Mouse (Mus musculus): ENCODE measurements around the gene Pfdn5. TPM values are rescaled to one million over a fixed set of nuclear protein-coding genes. Genes with fewer than 3 reads are reported as not detected.

The Pfdn5 gene
- polyA plus RNA-seq, 1 experiment from 2014 or later = 310 TPM

DNA sequence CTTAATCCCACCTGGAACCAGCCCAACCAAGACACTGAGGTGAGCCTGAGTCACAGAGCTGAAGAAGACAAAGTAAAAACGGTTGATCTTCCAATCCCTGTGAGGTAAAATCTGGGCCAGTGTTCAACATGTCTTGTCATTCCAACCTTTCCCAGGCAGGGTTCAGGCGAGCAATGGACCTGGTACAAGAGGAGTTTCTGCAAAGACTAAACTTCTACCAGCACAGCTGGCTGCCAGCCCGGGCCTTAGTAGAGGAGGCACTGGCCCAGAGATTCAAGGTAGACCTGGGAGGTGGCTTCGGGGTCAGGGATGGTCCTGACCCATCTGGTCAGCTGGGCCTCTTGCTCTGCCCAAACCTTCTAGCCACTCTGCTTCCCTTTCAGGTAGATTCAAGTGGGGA lies 11.0 kb downstream of the Pfdn5 start:
- H3K27ac ChIP-seq (replicated peaks) = no peak overlapping the region
- H3K36me3 ChIP-seq = peaks cover 80% of the 10 kb centered on the region
- no peaks in the 10 kb centered on the region for H3K27me3 ChIP-seq (replicated peaks)
- no peak overlapping the region for H3K4me2 ChIP-seq
- H3K4me1 ChIP-seq = peaks cover 18% of the 10 kb centered on the region
- H3K9me3 ChIP-seq = no peaks in the 10 kb centered on the region
- ATAC-seq (ENCODE audit: extremely low read depth, insufficient number of reproducible peaks, low FRiP score, low TSS enrichment) = no peak
- no peak overlapping the region for H3K4me3 ChIP-seq
- H3K9ac ChIP-seq = no peak overlapping the region
- 85% methylated on average over 4 of the region's 4 CpGs for WGBS

- no peak for ATAC-seq (ENCODE audit: extremely low read depth, insufficient number of reproducible peaks, low FRiP score, low TSS enrichment)
- H3K4me1 ChIP-seq = no peaks in the 10 kb centered on the region
- no peak overlapping the region for H3K27ac ChIP-seq (replicated peaks)
- no peaks in the 10 kb centered on the region for H3K27me3 ChIP-seq (replicated peaks)
- no peak overlapping the region for H3K9ac ChIP-seq
- WGBS = 61% methylated on average over 5 of the region's 5 CpGs
- no peaks in the 10 kb centered on the region for H3K9me3 ChIP-seq
- H3K4me2 ChIP-seq = no peak overlapping the region
- H3K4me3 ChIP-seq = no peak overlapping the region
- H3K36me3 ChIP-seq = peaks cover 80% of the 10 kb centered on the region
Observed at GRCm38 (mm10) chr15:102339612-102340011, 13.7 kb downstream of the Pfdn5 start.

GRCm38 (mm10) chr15:102341580-102341979 lies 15.7 kb downstream of the Pfdn5 start:
- WGBS = 12% methylated on average over 1 of the region's 1 CpGs
- no peak overlapping the region for H3K4me3 ChIP-seq
- no peaks in the 10 kb centered on the region for H3K27me3 ChIP-seq (replicated peaks)
- no peaks in the 10 kb centered on the region for H3K4me1 ChIP-seq
- H3K36me3 ChIP-seq = peaks cover 82% of the 10 kb centered on the region
- ATAC-seq (ENCODE audit: extremely low read depth, insufficient number of reproducible peaks, low FRiP score, low TSS enrichment) = no peak
- no peaks in the 10 kb centered on the region for H3K9me3 ChIP-seq
- no peak overlapping the region for H3K9ac ChIP-seq
- no peak overlapping the region for H3K27ac ChIP-seq (replicated peaks)
- H3K4me2 ChIP-seq = no peak overlapping the region

DNA sequence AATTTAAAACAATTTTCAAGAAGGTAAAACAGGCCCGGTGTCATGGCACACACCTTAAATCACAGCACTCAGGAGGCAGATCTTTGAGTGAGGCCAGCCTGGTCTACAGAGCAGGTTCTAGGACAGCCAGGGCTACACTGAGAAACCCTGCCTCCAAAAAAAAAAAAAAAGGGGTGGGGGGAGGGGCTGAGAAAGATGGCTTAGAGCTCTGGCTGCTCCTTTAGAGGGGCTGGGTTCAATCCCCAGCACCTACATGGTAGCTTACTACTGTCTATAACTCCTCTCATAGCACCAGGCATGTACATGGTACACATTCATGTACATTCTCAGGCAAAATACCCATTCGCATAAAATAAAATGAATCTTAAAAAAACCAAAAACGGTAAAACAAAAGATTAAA lies 18.6 kb downstream of the Pfdn5 start:
- Histone ChIP-seq H3K4me3 (no peak overlapping the region), H3K27me3 (replicated peaks) (no peaks in the 10 kb centered on the region), H3K4me2 (no peak overlapping the region), H3K4me1 (peaks cover 2% of the 10 kb centered on the region), H3K36me3 (peaks cover 69% of the 10 kb centered on the region), H3K9ac (no peak overlapping the region), H3K9me3 (no peaks in the 10 kb centered on the region), H3K27ac (replicated peaks) (no peak overlapping the region)
- no peak for ATAC-seq (ENCODE audit: extremely low read depth, insufficient number of reproducible peaks, low FRiP score, low TSS enrichment)
- 94% methylated on average over 3 of the region's 3 CpGs for WGBS

DNA sequence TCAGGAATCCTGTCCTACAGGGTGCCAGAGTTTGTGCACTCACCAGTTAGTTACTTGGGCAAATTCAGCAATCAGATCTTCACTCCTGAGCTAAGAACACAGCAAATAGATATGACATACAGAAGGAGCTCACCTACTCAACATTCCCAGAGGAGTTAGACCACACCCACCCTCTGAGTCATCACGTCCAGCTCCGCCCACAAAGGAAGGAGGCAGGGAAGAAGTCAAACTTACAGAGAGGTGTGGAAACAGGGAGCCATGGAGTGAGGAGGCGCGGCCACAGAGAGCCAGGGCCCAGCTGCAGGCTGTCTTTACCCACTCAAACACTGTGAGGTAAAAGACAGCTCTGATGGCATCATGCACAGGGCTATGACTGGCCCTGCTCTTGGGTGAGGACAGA lies 20.5 kb downstream of the Pfdn5 start:
- ATAC-seq (ENCODE audit: extremely low read depth, insufficient number of reproducible peaks, low FRiP score, low TSS enrichment) = no peak; the same call in 1 of the 2 replicates
- WGBS = 68% methylated on average over 4 of the region's 4 CpGs
- no peaks in the 10 kb centered on the region for H3K27me3 ChIP-seq (replicated peaks)
- no peak overlapping the region for H3K4me3 ChIP-seq
- H3K36me3 ChIP-seq = peaks cover 57% of the 10 kb centered on the region
- H3K4me2 ChIP-seq = no peak overlapping the region
- H3K27ac ChIP-seq (replicated peaks) = no peak overlapping the region
- H3K9ac ChIP-seq = no peak overlapping the region
- H3K4me1 ChIP-seq = peaks cover 14% of the 10 kb centered on the region
- H3K9me3 ChIP-seq = no peaks in the 10 kb centered on the region

- ATAC-seq (ENCODE audit: extremely low read depth, insufficient number of reproducible peaks, low FRiP score, low TSS enrichment) = peak; percentile 73
- Histone ChIP-seq H3K4me2 (peak within 1 kb of the TSS; percentile 83), H3K27me3 (replicated peaks) (0 out of 2 replicates have a peak, but pooled peaks cover 5% of the 10 kb centered on the region), H3K36me3 (peaks cover 29% of the 10 kb centered on the region), H3K4me3 (peak within 1 kb of the TSS; percentile 71), H3K9ac (peak within 1 kb of the TSS; percentile 88), H3K4me1 (peaks cover 19% of the 10 kb centered on the region), H3K9me3 (no peaks in the 10 kb centered on the region), H3K27ac (replicated peaks) (peak within 1 kb of the TSS; percentile 69)
- WGBS = under 1% methylated on average over 56 of the region's 56 CpGs
Observed at GRCm38 (mm10) chr15:102350138-102350941, 24.4 kb downstream of the Pfdn5 start, which contains the start of gene Aaas. Aaas (minus strand) TSS chr15:102350771.

DNA sequence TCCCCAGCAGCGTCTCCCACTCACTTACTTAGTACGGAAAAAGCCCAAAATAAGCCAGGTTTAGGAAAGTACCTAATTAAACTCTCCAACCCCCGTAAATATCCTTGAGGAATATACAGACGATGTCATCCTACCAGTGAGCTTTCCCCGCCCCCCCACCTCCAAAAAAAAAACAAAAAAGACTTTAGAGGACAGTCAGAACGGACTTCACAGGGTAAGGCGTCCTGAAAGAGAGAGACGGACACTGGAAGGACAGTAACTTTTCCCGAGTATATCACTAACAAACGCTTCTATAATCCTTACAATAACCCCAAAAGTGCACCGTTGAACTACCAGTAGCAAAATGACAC lies 25.0 kb downstream of the Pfdn5 start:
- 6% methylated on average over 11 of the region's 11 CpGs for WGBS
- Histone ChIP-seq H3K27ac (replicated peaks) (peak overlapping the region; percentile 69), H3K4me1 (peaks cover 21% of the 10 kb centered on the region), H3K9ac (peak overlapping the region; percentile 88), H3K4me2 (peak overlapping the region; percentile 83), H3K9me3 (no peaks in the 10 kb centered on the region), H3K36me3 (peaks cover 23% of the 10 kb centered on the region), H3K27me3 (replicated peaks) (peaks cover 11% of the 10 kb centered on the region), H3K4me3 (peak overlapping the region; percentile 71)
- 0 out of 2 replicates have a peak, but pooled peaks have one; percentile 4 for ATAC-seq (ENCODE audit: extremely low read depth, insufficient number of reproducible peaks, low FRiP score, low TSS enrichment)

DNA sequence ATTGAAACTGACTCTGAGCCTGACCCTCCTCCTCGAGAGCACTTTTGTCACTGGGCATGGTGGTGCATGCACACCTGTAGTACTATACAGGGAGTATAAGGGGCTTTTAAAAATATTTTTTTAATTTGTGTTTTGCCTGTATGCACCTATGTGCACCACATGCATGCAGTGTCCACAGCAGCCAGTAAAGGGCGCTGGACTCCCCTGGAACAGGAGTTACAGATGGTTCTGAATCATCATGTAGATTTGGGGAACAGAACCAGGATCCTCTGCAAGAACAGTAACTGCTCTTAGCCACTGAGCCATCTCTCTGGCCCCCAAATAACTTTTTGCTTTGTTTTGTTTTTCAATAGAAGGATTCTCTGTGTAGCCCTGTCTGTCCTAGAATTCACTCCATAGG lies 26.3 kb downstream of the Pfdn5 start:
- Histone ChIP-seq H3K27me3 (replicated peaks) (peaks cover 23% of the 10 kb centered on the region), H3K9ac (no peak overlapping the region), H3K36me3 (peaks cover 10% of the 10 kb centered on the region), H3K4me3 (no peak overlapping the region), H3K9me3 (no peaks in the 10 kb centered on the region), H3K4me2 (no peak overlapping the region), H3K27ac (replicated peaks) (no peak overlapping the region), H3K4me1 (peaks cover 32% of the 10 kb centered on the region)
- ATAC-seq (ENCODE audit: extremely low read depth, insufficient number of reproducible peaks, low FRiP score, low TSS enrichment) = no peak
- WGBS = 46% methylated on average over 2 of the region's 2 CpGs

DNA sequence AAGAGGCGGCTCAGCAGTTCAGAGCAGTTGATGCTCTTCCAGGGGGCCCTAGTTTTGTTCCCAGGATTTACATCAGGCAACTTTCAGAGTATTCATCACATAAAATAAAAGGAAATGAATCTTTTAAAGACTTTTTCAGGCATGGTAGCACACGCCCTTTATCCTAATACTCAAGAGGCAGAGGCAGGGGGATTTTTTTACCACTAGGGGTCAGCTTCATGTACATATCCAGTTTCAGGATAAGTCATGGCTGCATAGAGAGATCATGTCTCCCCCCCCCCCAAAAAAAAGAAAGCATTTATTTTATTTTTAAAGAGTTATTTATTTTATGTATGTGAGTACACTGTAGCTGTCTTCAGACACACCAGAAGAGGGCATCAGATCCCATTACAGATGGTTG lies 28.1 kb downstream of the Pfdn5 start:
- H3K36me3 ChIP-seq = no peaks in the 10 kb centered on the region
- no peak overlapping the region for H3K27ac ChIP-seq (replicated peaks)
- WGBS = 84% methylated on average over 2 of the region's 2 CpGs
- peaks cover 49% of the 10 kb centered on the region for H3K4me1 ChIP-seq
- H3K27me3 ChIP-seq (replicated peaks) = peaks cover 41% of the 10 kb centered on the region
- no peak overlapping the region for H3K9ac ChIP-seq
- no peak overlapping the region for H3K4me2 ChIP-seq
- H3K4me3 ChIP-seq = no peak overlapping the region
- no peak for ATAC-seq (ENCODE audit: extremely low read depth, insufficient number of reproducible peaks, low FRiP score, low TSS enrichment)
- H3K9me3 ChIP-seq = no peaks in the 10 kb centered on the region

DNA sequence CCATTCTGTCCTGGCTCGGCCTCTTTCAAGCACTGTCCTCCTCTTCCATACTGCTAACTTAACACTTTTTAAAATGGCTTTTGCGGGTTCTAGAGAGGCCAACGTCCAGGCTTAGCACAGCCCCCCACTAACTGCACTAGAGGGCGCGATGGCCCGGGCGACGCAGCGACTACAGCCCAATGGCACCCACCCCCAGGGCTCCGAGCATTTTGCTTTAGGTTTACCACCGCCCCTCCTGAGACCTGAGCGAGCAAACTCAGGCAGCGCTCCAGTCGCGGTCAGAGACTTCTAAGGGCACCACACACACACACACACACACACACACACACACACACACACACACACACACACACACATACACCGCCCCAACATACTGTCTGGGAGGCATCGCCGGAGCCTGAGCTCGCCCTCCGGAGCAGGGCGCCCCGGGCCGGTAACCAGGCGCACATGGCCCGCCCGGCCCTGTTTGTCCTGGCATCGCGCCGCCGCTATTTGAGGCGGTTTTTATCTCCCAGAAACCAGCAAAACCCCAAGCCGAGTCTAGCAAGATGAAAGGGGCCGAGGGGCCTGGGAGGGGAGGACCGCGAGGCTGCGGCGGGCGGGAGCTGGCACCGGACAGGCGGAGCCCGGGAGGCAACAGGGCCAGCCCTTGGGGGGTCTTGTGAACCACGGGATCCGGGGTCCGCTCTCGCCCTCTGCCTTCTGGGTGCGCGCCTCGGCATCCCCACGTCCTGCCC lies 29.4 kb downstream of the Pfdn5 start:
- H3K4me1 ChIP-seq = peaks cover 43% of the 10 kb centered on the region
- no peaks in the 10 kb centered on the region for H3K9me3 ChIP-seq
- H3K4me2 ChIP-seq = peak overlapping the region; percentile 97
- no peaks in the 10 kb centered on the region for H3K36me3 ChIP-seq
- H3K27me3 ChIP-seq (replicated peaks) = peaks cover 55% of the 10 kb centered on the region
- peak overlapping the region; percentile 86 for H3K27ac ChIP-seq (replicated peaks)
- WGBS = under 1% methylated on average over 49 of the region's 49 CpGs
- peak overlapping the region; percentile 81 for H3K9ac ChIP-seq
- H3K4me3 ChIP-seq = peak overlapping the region; percentile 59
- ATAC-seq (ENCODE audit: extremely low read depth, insufficient number of reproducible peaks, low FRiP score, low TSS enrichment) = peak; percentile 39; the same call in 1 of the 2 replicates

DNA sequence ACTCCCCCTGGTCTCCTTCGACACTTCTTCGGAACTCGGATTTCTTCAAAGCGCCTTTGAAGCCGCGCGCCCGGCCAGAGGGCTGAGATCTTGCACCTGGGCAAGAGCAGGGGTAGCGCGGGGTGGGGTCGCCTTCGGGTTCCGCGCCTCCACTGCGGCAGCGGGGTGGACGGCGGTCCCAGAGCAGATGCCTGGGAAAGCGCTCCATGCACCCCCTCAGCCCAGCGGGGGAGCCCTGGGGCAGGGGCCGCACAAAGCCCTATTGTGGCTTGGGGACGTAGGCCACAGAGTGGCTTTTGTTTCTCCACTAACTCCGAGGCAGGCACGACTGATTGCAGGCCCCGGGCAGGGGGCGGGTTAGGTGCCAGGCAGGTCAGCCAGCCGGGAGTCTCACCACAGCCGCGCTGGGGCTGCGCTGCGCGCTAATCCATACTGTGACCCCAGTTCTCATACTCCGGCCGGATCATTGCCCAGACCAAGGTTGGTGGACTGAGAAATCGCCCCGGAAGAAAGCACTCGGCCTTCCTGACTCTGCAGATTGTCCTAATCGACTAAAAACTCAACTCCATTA lies 30.0 kb downstream of the Pfdn5 start:
- Histone ChIP-seq H3K4me2 (peak overlapping the region; percentile 97), H3K4me3 (peak overlapping the region; percentile 59), H3K9me3 (no peaks in the 10 kb centered on the region), H3K27me3 (replicated peaks) (peaks cover 56% of the 10 kb centered on the region), H3K27ac (replicated peaks) (peak overlapping the region; percentile 86), H3K9ac (peak overlapping the region; percentile 81), H3K4me1 (peaks cover 43% of the 10 kb centered on the region), H3K36me3 (no peaks in the 10 kb centered on the region)
- ATAC-seq (ENCODE audit: extremely low read depth, insufficient number of reproducible peaks, low FRiP score, low TSS enrichment) = 0 out of 2 replicates have a peak, but pooled peaks have one; percentile 9
- WGBS = 3% methylated on average over 38 of the region's 38 CpGs
